Mouse (Mus musculus): ENCODE results near the gene Hamp2. TPM values are rescaled to one million over a fixed set of nuclear protein-coding genes. Genes with fewer than 3 reads are reported as not detected.

The Hamp2 gene
- polyA plus RNA-seq, 1 experiment from 2014 or later, result not detected

DNA sequence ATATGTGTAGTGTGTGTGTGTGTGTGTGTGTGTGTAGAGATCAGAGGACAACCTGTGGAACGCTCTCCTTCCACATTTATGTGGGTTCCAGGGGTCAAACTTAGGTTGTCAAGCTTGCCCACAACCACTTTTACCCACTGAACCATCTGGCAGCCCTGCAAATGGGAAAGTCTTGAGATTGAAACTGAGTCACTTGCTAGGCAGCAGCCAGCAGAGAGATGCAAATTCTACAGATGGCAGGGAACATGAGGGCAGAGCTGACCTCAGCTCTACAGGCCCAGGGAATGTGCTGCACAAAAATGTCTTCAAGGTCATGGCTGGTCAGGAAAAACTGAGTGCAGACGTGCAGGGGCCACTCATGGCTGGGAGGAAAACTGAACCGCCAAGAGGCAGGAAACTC, 43.1 kb downstream of the Hamp2 start:
- Histone ChIP-seq H3K4me3 (no peak overlapping the region), H3K4me1 (replicated peaks) (no peaks in the 10 kb centered on the region), H3K4me2 (no peak overlapping the region), H3K9me3 (no peaks in the 10 kb centered on the region), H3K36me3 (no peaks in the 10 kb centered on the region), H3K27me3 (no peaks in the 10 kb centered on the region), H3K27ac (replicated peaks) (no peak overlapping the region), H3K9ac (no peak overlapping the region)
- 94% methylated on average over 3 of the region's 3 CpGs for WGBS
- ATAC-seq (ENCODE audit: low read depth), result no peak

DNA sequence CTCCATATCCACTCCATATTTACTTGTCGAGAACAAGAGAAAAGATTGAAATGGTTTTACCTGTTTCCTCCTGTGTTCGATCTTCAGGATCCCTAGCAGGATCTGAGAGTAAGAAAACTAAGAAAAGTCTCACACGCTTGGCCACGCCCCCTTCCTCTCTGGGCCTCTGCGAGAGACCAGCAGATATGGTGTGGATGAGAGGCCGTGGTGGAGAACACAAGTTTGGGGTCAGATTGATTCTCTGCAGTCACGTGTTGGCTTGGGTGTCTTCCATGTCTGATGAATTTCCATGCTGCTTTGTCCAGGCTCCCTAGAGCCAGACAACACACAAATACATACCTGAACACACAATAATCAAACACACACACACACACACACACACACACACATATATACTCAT, 44.3 kb downstream of the Hamp2 start, which contains the start of gene Cd22:
Gene Cd22, minus strand, starts transcription at position 167 of the 400 bp plus-strand sequence.
- Histone ChIP-seq H3K36me3 (no peaks in the 10 kb centered on the region), H3K4me3 (no peak within 1 kb of the TSS), H3K9ac (no peak within 1 kb of the TSS), H3K27ac (replicated peaks) (no peak within 1 kb of the TSS), H3K27me3 (no peaks in the 10 kb centered on the region), H3K4me1 (replicated peaks) (no peaks in the 10 kb centered on the region), H3K9me3 (no peaks in the 10 kb centered on the region), H3K4me2 (no peak within 1 kb of the TSS)
- WGBS, result 78% methylated on average over 7 of the region's 7 CpGs
- no peak for ATAC-seq (ENCODE audit: low read depth)

DNA sequence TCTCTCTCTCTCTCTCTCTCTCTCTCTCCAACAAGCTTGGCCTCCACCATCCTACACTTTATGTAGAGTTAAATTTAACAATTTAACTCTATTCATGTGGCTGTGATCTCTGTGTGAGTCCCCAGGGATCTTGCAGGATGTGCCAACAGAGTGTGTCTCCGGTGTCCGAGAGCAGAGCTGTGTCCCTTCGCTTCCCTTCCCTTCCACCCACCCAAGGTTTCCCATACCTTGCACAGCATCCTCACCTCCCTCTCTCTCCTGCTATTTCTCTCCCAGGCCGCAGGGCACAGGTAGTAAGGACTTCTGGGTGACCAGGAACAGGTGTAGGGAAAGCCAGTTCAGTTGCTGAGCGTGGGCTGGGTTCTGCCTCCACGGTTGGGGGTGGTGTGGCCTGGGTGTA, 45.5 kb downstream of the Hamp2 start:
- H3K4me1 ChIP-seq (replicated peaks), result no peaks in the 10 kb centered on the region
- H3K36me3 ChIP-seq, result no peaks in the 10 kb centered on the region
- H3K27me3 ChIP-seq, result no peaks in the 10 kb centered on the region
- no peak overlapping the region for H3K4me3 ChIP-seq
- no peak overlapping the region for H3K27ac ChIP-seq (replicated peaks)
- H3K9me3 ChIP-seq, result no peaks in the 10 kb centered on the region
- WGBS, result 75% methylated on average over 6 of the region's 6 CpGs
- no peak for ATAC-seq (ENCODE audit: low read depth)
- no peak overlapping the region for H3K9ac ChIP-seq
- H3K4me2 ChIP-seq, result no peak overlapping the region

DNA sequence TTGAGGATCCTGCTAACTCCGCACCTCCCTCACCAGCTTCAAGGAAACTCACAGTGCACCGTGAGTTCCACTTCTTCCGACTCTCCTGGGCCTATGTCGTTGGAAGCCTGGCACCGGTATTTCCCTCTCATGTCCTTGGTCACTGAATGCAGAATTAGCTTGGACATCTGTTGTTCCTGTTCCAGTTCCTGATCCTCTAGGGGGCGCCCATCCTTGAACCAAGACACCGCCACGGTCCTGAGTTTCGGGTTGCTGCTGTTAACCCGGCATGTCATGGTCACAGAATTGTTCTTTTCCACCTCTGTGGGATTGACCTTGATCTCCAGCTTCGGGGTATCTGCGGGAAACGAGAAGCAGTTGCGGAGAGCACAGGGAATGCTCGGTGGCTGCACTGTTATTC, 51.4 kb downstream of the Hamp2 start:
- no peak for ATAC-seq (ENCODE audit: low read depth)
- Histone ChIP-seq H3K4me1 (replicated peaks) (no peaks in the 10 kb centered on the region), H3K36me3 (no peaks in the 10 kb centered on the region), H3K4me3 (no peak overlapping the region), H3K27ac (replicated peaks) (no peak overlapping the region), H3K9me3 (no peaks in the 10 kb centered on the region), H3K4me2 (peak overlapping the region; percentile 41), H3K27me3 (0 out of 2 replicates have a peak, but pooled peaks cover 3% of the 10 kb centered on the region), H3K9ac (no peak overlapping the region)
- WGBS, result 29% methylated on average over 15 of the region's 15 CpGs

Other genes with a start within 250 kb of the Hamp2 start
- not detected in 2 replicates for gene 2200002J24Rik, start 225.8 kb downstream of the Hamp2 start, polyA plus RNA-seq (2015; fragmentation: Nextera tagmentation; extraction: Ambion mirVana)
- gene Atp4a, start 212.5 kb downstream of the Hamp2 start, polyA plus RNA-seq (2015; fragmentation: Nextera tagmentation; extraction: Ambion mirVana), result 0.80 and 1.6 TPM in 2 replicates
- gene Tmem147, start 195.1 kb downstream of the Hamp2 start, polyA plus RNA-seq (2015; fragmentation: Nextera tagmentation; extraction: Ambion mirVana), result 253 and 272 TPM in 2 replicates
- gene Gapdhs, start 181.0 kb downstream of the Hamp2 start, polyA plus RNA-seq (2015; fragmentation: Nextera tagmentation; extraction: Ambion mirVana), result 1.6 and 2.9 TPM in 2 replicates
- 1.2 and 2.8 TPM in 2 replicates for gene Sbsn, start 173.2 kb downstream of the Hamp2 start, polyA plus RNA-seq (2015; fragmentation: Nextera tagmentation; extraction: Ambion mirVana)
- gene Dmkn, start 160.9 kb downstream of the Hamp2 start, polyA plus RNA-seq (2015; fragmentation: Nextera tagmentation; extraction: Ambion mirVana), result 1.0 TPM in 1 of 2 replicates, not detected in the other
- 0.85 TPM in 1 of 2 replicates, not detected in the other for gene Krtdap, start 136.8 kb downstream of the Hamp2 start, polyA plus RNA-seq (2015; fragmentation: Nextera tagmentation; extraction: Ambion mirVana)
- gene Ffar2, start 100.9 kb downstream of the Hamp2 start, polyA plus RNA-seq (2015; fragmentation: Nextera tagmentation; extraction: Ambion mirVana), result 0.32 TPM in 1 of 2 replicates, not detected in the other
- gene Ffar3, start 68.5 kb downstream of the Hamp2 start, polyA plus RNA-seq (2015; fragmentation: Nextera tagmentation; extraction: Ambion mirVana), result not detected in 2 replicates
- gene Ffar1, start 63.1 kb downstream of the Hamp2 start, polyA plus RNA-seq (2015; fragmentation: Nextera tagmentation; extraction: Ambion mirVana), result not detected in 2 replicates
- 0.43 TPM in 1 of 2 replicates, not detected in the other for gene Cd22, start 44.3 kb downstream of the Hamp2 start, polyA plus RNA-seq (2015; fragmentation: Nextera tagmentation; extraction: Ambion mirVana)
- gene Mag, start 9.8 kb downstream of the Hamp2 start, polyA plus RNA-seq (2015; fragmentation: Nextera tagmentation; extraction: Ambion mirVana), result 2.6 and 3.1 TPM in 2 replicates
- not detected in 2 replicates for gene Hamp, start 19.4 kb upstream of the Hamp2 start, polyA plus RNA-seq (2015; fragmentation: Nextera tagmentation; extraction: Ambion mirVana)
- 34.4 TPM in 2 replicates for gene Usf2, start 32.1 kb upstream of the Hamp2 start, polyA plus RNA-seq (2015; fragmentation: Nextera tagmentation; extraction: Ambion mirVana)
- 17.0 and 17.6 TPM in 2 replicates for gene Lsr, start 48.8 kb upstream of the Hamp2 start, polyA plus RNA-seq (2015; fragmentation: Nextera tagmentation; extraction: Ambion mirVana)
- gene Fam187b, start 49.1 kb upstream of the Hamp2 start, polyA plus RNA-seq (2015; fragmentation: Nextera tagmentation; extraction: Ambion mirVana), result 0.25 and 0.53 TPM in 2 replicates
- gene Fxyd5, start 117.8 kb upstream of the Hamp2 start, polyA plus RNA-seq (2015; fragmentation: Nextera tagmentation; extraction: Ambion mirVana), result 15.9 and 19.6 TPM in 2 replicates
- 181 and 239 TPM in 2 replicates for gene Fxyd7, start 126.8 kb upstream of the Hamp2 start, polyA plus RNA-seq (2015; fragmentation: Nextera tagmentation; extraction: Ambion mirVana)
- gene Fxyd1, start 132.5 kb upstream of the Hamp2 start, polyA plus RNA-seq (2015; fragmentation: Nextera tagmentation; extraction: Ambion mirVana), result 28.2 and 33.9 TPM in 2 replicates
- 2.0 and 2.6 TPM in 2 replicates for gene Lgi4, start 134.7 kb upstream of the Hamp2 start, polyA plus RNA-seq (2015; fragmentation: Nextera tagmentation; extraction: Ambion mirVana)
- 2.2 and 2.5 TPM in 2 replicates for gene Fxyd3, start 152.0 kb upstream of the Hamp2 start, polyA plus RNA-seq (2015; fragmentation: Nextera tagmentation; extraction: Ambion mirVana)
- gene Hpn, start 190.6 kb upstream of the Hamp2 start, polyA plus RNA-seq (2015; fragmentation: Nextera tagmentation; extraction: Ambion mirVana), result 0.25 and 0.62 TPM in 2 replicates
- 5.1 and 6.8 TPM in 2 replicates for gene Scn1b, start 202.3 kb upstream of the Hamp2 start, polyA plus RNA-seq (2015; fragmentation: Nextera tagmentation; extraction: Ambion mirVana)
- gene Gramd1a, start 231.2 kb upstream of the Hamp2 start, polyA plus RNA-seq (2015; fragmentation: Nextera tagmentation; extraction: Ambion mirVana), result 206 and 212 TPM in 2 replicates